Mouse (Mus musculus) urinary bladder, postnatal 4 days (tissue): ENCODE measurements at regions not wholly inside any gene's neighbourhood (a gene's known extent, or its start where the extent isn't known, plus 50 kb on each side); places are given as distances from the start of the nearest gene placed in this dataset.

Source experiments
- DNase-seq, 2 experiments: peaks; one replicate each; pipeline ENCODE4 v3.0.0; 2021 to 2022; ENCODE audit warnings: low spot score in 2 of 2

GRCm38 (mm10) chr1:73538420-73538871, 522.7 kb upstream of the Tnp1 start:
- DNase-seq: peak in 1 of 2 experiments; percentile 21

GRCm38 (mm10) chr1:73535726-73536265, 520.1 kb upstream of the Tnp1 start:
- no peak for DNase-seq

GRCm38 (mm10) chr1:73533526-73533925, 517.8 kb upstream of the Tnp1 start:
- DNase-seq: no peak

- no peak for DNase-seq
These were observed 516.6 kb upstream of the Tnp1 start for GRCm38 (mm10) chr1:73532316-73532715.

- DNase-seq: no peak
These were observed 516.1 kb upstream of the Tnp1 start for GRCm38 (mm10) chr1:73531831-73532230.

GRCm38 (mm10) chr1:73530326-73530725, 514.6 kb upstream of the Tnp1 start:
- DNase-seq: no peak

- DNase-seq: no peak
These were observed 512.9 kb upstream of the Tnp1 start for GRCm38 (mm10) chr1:73528623-73529022.

- DNase-seq: no peak
These were observed 500.7 kb upstream of the Tnp1 start for GRCm38 (mm10) chr1:73516441-73516840.

GRCm38 (mm10) chr1:73515781-73516180, 500.1 kb upstream of the Tnp1 start:
- no peak for DNase-seq

- no peak for DNase-seq
These were observed 498.1 kb upstream of the Tnp1 start for GRCm38 (mm10) chr1:73513822-73514221.

GRCm38 (mm10) chr1:73512836-73513235, 497.1 kb upstream of the Tnp1 start:
- DNase-seq: no peak

GRCm38 (mm10) chr1:73507071-73507754, 491.5 kb upstream of the Tnp1 start:
- peak in 1 of 2 experiments; percentile 32 for DNase-seq

- no peak for DNase-seq
These were observed 487.9 kb upstream of the Tnp1 start for GRCm38 (mm10) chr1:73503611-73504010.

- DNase-seq: no peak
These were observed 485.0 kb upstream of the Tnp1 start for GRCm38 (mm10) chr1:73500671-73501070.

GRCm38 (mm10) chr1:73495971-73496749, 480.5 kb upstream of the Tnp1 start:
- DNase-seq: no peak

GRCm38 (mm10) chr1:73481956-73482355, 466.2 kb upstream of the Tnp1 start:
- no peak for DNase-seq

GRCm38 (mm10) chr1:73479349-73479920, 463.7 kb upstream of the Tnp1 start:
- no peak for DNase-seq

GRCm38 (mm10) chr1:73460598-73460997, 444.9 kb upstream of the Tnp1 start:
- DNase-seq: no peak

- DNase-seq: no peak
These were observed 444.2 kb upstream of the Tnp1 start for GRCm38 (mm10) chr1:73459754-73460534.

- DNase-seq: no peak
These were observed 441.6 kb upstream of the Tnp1 start for GRCm38 (mm10) chr1:73457261-73457660.

- DNase-seq: no peak
These were observed 440.8 kb upstream of the Tnp1 start for GRCm38 (mm10) chr1:73456359-73457062.
